Mouse (Mus musculus) small intestine, adult 2 months (tissue): Measurements from ENCODE around the gene Usp11. TPM values are rescaled to one million over a fixed set of nuclear protein-coding genes. Genes with fewer than 3 reads are reported as not detected.
A peak's percentile ranks its signal among the peaks of the same experiment; 100 is the strongest.

Source experiments
- H3K27ac ChIP-seq: fragments of 200-500 bp; 2 replicates; pipeline ENCODE4 v1.5.1; 2012; ENCODE audit warnings: low read depth, low read length, control low read depth, inconsistent platforms; ENCODE audit not compliant: insufficient read depth
- H3K27me3 ChIP-seq: fragments of 200-500 bp; 2 replicates; pipeline ENCODE4 v1.6.1; 2012; ENCODE audit warnings: mild to moderate bottlenecking, moderate library complexity, low read length, inconsistent platforms; ENCODE audit not compliant: control insufficient read depth, insufficient read depth
- H3K36me3 ChIP-seq: fragments of 200-500 bp; 2 replicates; pipeline ENCODE4 v1.6.1; 2012; ENCODE audit warnings: mild to moderate bottlenecking, low read length, control low read depth, inconsistent platforms; ENCODE audit not compliant: control insufficient read depth, insufficient read depth
- H3K4me1 ChIP-seq: fragments of 200-500 bp; 2 replicates; pipeline ENCODE4 v1.6.1; 2012; ENCODE audit warnings: low read length, inconsistent platforms, mixed read lengths; ENCODE audit not compliant: control insufficient read depth, insufficient read depth, insufficient read length
- H3K4me3 ChIP-seq: fragments of 200-500 bp; 2 replicates; pipeline ENCODE4 v1.5.1; 2012; ENCODE audit warnings: low read depth, mild to moderate bottlenecking, control low read depth, inconsistent platforms, low read length, moderate library complexity
- CTCF ChIP-seq: fragments of 200-500 bp; IDR thresholded peaks from 2 replicates; pipeline ENCODE4 v1.5.1; 2012; ENCODE audit warnings: low read depth, mild to moderate bottlenecking, control low read depth, inconsistent platforms, low read length, moderate library complexity, mixed read lengths; ENCODE audit not compliant: insufficient replicate concordance, insufficient read length; ENCODE audit errors: extremely low read depth
- POLR2A ChIP-seq: fragments of 200-500 bp; IDR thresholded peaks from 2 replicates; pipeline ENCODE4 v1.6.1; 2012; ENCODE audit warnings: low read depth, mild to moderate bottlenecking, control low read depth, inconsistent platforms, low read length, moderate library complexity
- WGBS: fragments of 180-500 bp; shearing (Covaris S2); methylation state at CpG from one replicate; pipeline ENCODE4 v1.1.7; 2018; 5-methylcytosine and 5-hydroxymethylcytosine counted together
- polyA plus RNA-seq: library from polyadenylated mRNA; depleted of rRNA; stranded (reverse); fragments of >200 nt; gene quantifications from 2 replicates; pipeline ENCODE4 v1.2.3, GENCODE M21; 2012

Gene Usp11
- polyA plus RNA-seq, 1 experiment, result 3.3 TPM

DNA sequence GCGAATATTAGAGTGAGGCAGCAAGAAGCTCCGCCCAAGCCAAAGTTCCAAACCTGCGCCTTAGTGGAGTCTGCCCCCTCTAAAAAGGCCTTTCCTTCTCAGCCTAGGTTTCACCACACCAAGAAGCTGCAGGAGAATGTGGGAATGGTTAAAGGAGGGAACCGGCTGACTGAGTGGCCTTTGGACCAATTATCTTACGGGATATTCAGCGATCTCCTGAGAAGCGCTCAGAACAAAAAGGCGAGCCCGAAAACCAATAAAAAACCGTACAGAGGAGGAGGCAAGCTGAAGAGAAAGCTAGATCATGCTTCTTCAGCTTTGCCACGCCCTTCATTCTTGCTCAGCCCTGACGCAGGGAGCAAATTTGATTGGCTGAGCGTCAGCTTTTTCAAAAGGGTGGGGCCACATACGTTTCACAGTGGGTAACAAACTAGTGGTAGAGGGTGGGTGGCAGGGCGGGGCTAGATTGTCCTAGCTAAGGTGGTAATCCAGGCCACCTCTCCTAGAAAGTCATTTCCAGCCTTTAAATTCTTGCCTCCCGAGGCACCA, 16.1 kb upstream of the Usp11 start, which contains the start of gene Cdk16:
Cdk16 (plus strand) TSS at position 436 of the 549 bp plus-strand sequence.
- WGBS, result 8% methylated on average over 16 of the region's 16 CpGs
- Histone ChIP-seq H3K4me3 (peak within 1 kb of the TSS; percentile 76), H3K36me3 (peaks cover 8% of the 10 kb centered on the region), H3K4me1 (0 out of 2 replicates have a peak, but pooled peaks cover 4% of the 10 kb centered on the region), H3K27me3 (no peaks in the 10 kb centered on the region), H3K27ac (peak within 1 kb of the TSS; percentile 100)
- TF ChIP-seq CTCF, result no peak
- TF ChIP-seq POLR2A, result no peak

- Histone ChIP-seq H3K4me1 (0 out of 2 replicates have a peak, but pooled peaks cover 4% of the 10 kb centered on the region), H3K27ac (peak overlapping the region; percentile 100), H3K36me3 (peaks cover 9% of the 10 kb centered on the region), H3K4me3 (peak overlapping the region; percentile 76), H3K27me3 (no peaks in the 10 kb centered on the region)
- TF ChIP-seq CTCF, result no peak
- TF ChIP-seq POLR2A, result peak; percentile 56; the same call in 1 of the 2 replicates
- WGBS, result 15% methylated on average over 33 of the region's 33 CpGs
These were observed 15.6 kb upstream of the Usp11 start for GRCm38 (mm10) chrX:20688068-20688547.

GRCm38 (mm10) chrX:20688615-20689014, 15.1 kb upstream of the Usp11 start:
- 0 out of 2 replicates have a peak, but pooled peaks cover 4% of the 10 kb centered on the region for H3K4me1 ChIP-seq
- peak overlapping the region; percentile 74 for H3K27ac ChIP-seq
- no peaks in the 10 kb centered on the region for H3K27me3 ChIP-seq
- WGBS, result 24% methylated on average over 33 of the region's 35 CpGs
- TF ChIP-seq CTCF (no peak), POLR2A (no peak)
- peak overlapping the region; percentile 76 for H3K4me3 ChIP-seq
- peaks cover 12% of the 10 kb centered on the region for H3K36me3 ChIP-seq

- H3K27me3 ChIP-seq, result no peaks in the 10 kb centered on the region
- H3K27ac ChIP-seq, result no peak overlapping the region
- WGBS, result 33% methylated on average over 3 of the region's 3 CpGs
- H3K36me3 ChIP-seq, result peaks cover 33% of the 10 kb centered on the region
- H3K4me1 ChIP-seq, result 0 out of 2 replicates have a peak, but pooled peaks cover 4% of the 10 kb centered on the region
- no peak overlapping the region for H3K4me3 ChIP-seq
- no peak for TF ChIP-seq CTCF
- TF ChIP-seq POLR2A, result no peak
These were observed 12.1 kb upstream of the Usp11 start for GRCm38 (mm10) chrX:20691566-20691965.

- 85% methylated on average over 1 of the region's 1 CpGs for WGBS
- peaks cover 37% of the 10 kb centered on the region for H3K36me3 ChIP-seq
- H3K27me3 ChIP-seq, result no peaks in the 10 kb centered on the region
- 0 out of 2 replicates have a peak, but pooled peaks cover 4% of the 10 kb centered on the region for H3K4me1 ChIP-seq
- H3K27ac ChIP-seq, result no peak overlapping the region
- TF ChIP-seq CTCF, result no peak
- TF ChIP-seq POLR2A, result no peak
- no peak overlapping the region for H3K4me3 ChIP-seq
These were observed 11.1 kb upstream of the Usp11 start for GRCm38 (mm10) chrX:20692616-20693015.

DNA sequence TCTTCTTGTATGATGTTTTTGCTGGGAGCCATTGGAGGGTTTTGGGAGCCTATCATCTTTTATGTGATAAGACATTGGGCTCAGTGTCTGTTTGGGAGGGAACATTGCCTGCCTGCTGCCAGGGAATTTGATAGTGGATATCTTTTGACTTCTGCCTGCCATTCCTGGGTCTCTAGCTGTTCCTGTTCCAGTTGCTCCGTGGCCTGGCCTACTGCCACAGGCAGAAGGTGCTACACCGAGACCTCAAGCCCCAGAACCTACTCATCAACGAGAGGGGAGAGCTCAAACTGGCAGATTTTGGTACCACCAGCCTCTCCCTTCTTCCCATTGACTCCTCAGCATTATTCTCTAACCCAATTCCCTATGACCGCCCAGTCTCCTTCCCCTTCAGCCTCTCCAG, 7.9 kb upstream of the Usp11 start:
- H3K27me3 ChIP-seq, result no peaks in the 10 kb centered on the region
- no peak overlapping the region for H3K27ac ChIP-seq
- TF ChIP-seq POLR2A (no peak), CTCF (no peak)
- 84% methylated on average over 4 of the region's 4 CpGs for WGBS
- no peaks in the 10 kb centered on the region for H3K4me1 ChIP-seq
- no peak overlapping the region for H3K4me3 ChIP-seq
- peaks cover 48% of the 10 kb centered on the region for H3K36me3 ChIP-seq

- Histone ChIP-seq H3K4me1 (no peaks in the 10 kb centered on the region), H3K36me3 (peaks cover 2% of the 10 kb centered on the region; the same call in 1 of the 2 replicates), H3K27ac (peak overlapping the region; percentile 68), H3K27me3 (no peaks in the 10 kb centered on the region), H3K4me3 (peak overlapping the region; percentile 67)
- WGBS, result 15% methylated on average over 32 of the region's 32 CpGs
- TF ChIP-seq POLR2A, result peak; percentile 41; the same call in 1 of the 2 replicates
- TF ChIP-seq CTCF, result no peak
These were observed 783 bp downstream of the Usp11 start for GRCm38 (mm10) chrX:20704295-20705082.
